In the genomic region with DNA sequence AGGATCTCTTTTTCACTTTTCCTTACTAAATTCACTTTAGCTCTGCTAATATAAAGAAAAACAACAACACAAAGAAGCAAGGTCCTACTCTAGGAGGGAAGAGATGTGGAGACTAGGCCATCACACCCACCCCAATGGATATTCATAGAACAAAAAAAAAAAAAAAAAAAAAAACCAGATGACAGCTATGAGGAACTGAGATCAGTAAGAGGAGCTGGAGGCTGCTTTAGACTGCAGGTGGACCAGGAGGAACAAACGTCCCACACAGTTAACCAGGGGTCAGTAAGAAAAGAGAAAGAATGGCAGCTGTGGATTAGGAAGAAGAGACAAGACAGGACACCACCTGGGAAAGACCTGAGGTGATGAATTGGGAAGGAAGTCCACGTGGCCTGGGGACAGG, we compare ENCODE assay signal across 24 mouse cellular contexts. TPM values are rescaled to one million over a fixed set of nuclear protein-coding genes. Genes with fewer than 3 reads are reported as not detected.
"Had no signal": no experiment of that assay in that cellular context is flagged by ENCODE, and none has a peak within 500 bp of the region (broad histone marks: within the 10 kb centered on the region; RNA-seq: fewer than 3 reads in every experiment).

No protein-coding gene starts in this region.

- H3K27me3 ChIP-seq: neural tube, embryonic 12.5 days; neural tube, embryonic 13.5 days; neural tube, embryonic 15.5 days; stomach, embryonic 15.5 days had no signal

- H3K9ac ChIP-seq: neural tube, embryonic 12.5 days; neural tube, embryonic 13.5 days; neural tube, embryonic 15.5 days; stomach, embryonic 15.5 days had no signal

- H3K27ac ChIP-seq: neural tube, embryonic 12.5 days; neural tube, embryonic 13.5 days; neural tube, embryonic 15.5 days; stomach, embryonic 15.5 days; stomach, postnatal 0 days had no signal

- H3K4me1 ChIP-seq: neural tube, embryonic 12.5 days; neural tube, embryonic 13.5 days; neural tube, embryonic 15.5 days; stomach, embryonic 15.5 days had no signal

- H3K4me2 ChIP-seq: neural tube, embryonic 12.5 days; neural tube, embryonic 13.5 days; neural tube, embryonic 15.5 days; stomach, embryonic 15.5 days had no signal

- H3K36me3 ChIP-seq: neural tube, embryonic 12.5 days; neural tube, embryonic 13.5 days; neural tube, embryonic 15.5 days; stomach, embryonic 15.5 days had no signal

- DNase-seq: retina, postnatal 1 day; right cerebral cortex, adult 18-20 months; right cerebral cortex, postnatal 14 days; right cerebral cortex, postnatal 25 days; right cerebral cortex, postnatal 4 days; spleen, adult 18-20 months; thymus, adult 18-20 months; thymus, adult 2 months; thymus, postnatal 14 days; thymus, postnatal 25 days; thymus, postnatal 36 days; thymus, postnatal 4 days had no signal

- H3K9me3 ChIP-seq: neural tube, embryonic 12.5 days; neural tube, embryonic 13.5 days; neural tube, embryonic 15.5 days; stomach, embryonic 15.5 days had no signal

- H3K4me3 ChIP-seq: neural tube, embryonic 12.5 days; neural tube, embryonic 13.5 days; neural tube, embryonic 15.5 days; stomach, embryonic 15.5 days had no signal

RNA-seq across cellular contexts. Expression of a gene that starts 13.1 kb away (rescaled TPM):
- total RNA-seq: neutrophil, adult 5-6 weeks had no signal
- polyA plus RNA-seq: neural tube, embryonic 11.5 days; neural tube, embryonic 12.5 days; neural tube, embryonic 13.5 days; neural tube, embryonic 14.5 days; stomach, embryonic 14.5 days; stomach, embryonic 15.5 days; stomach, embryonic 16.5 days; stomach, postnatal 0 days; thymus, postnatal 0 days had no signal

RNA-seq across cellular contexts. Expression of a gene that starts 41.1 kb away (rescaled TPM):
- total RNA-seq: neutrophil, adult 5-6 weeks had no signal
- polyA plus RNA-seq: neural tube, embryonic 11.5 days; neural tube, embryonic 12.5 days; neural tube, embryonic 14.5 days; neural tube, embryonic 15.5 days; stomach, embryonic 14.5 days; stomach, postnatal 0 days; urinary bladder, adult 2 months had no signal
